Comparison of ENCODE assay signal across 10 mouse cellular contexts in genomic region chr13:91162452-91162851, GRCm38 (mm10).
A peak's percentile ranks its signal among the peaks of the same experiment; 100 is the strongest.
DNase-seq lines count a peak whose midpoint lies in the region; ATAC-seq and TF ChIP-seq lines count a peak whose summit lies in the region.
"Had no signal": no experiment of that assay in that cellular context is flagged by ENCODE, and none has a peak within 500 bp of the region (broad histone marks: within the 10 kb centered on the region; RNA-seq: fewer than 3 reads in every experiment).

No protein-coding gene starts in this region.

- 34% methylated on average over 5 of the region's 5 CpGs for WGBS in forebrain, embryonic 12.5 days
- 26% methylated on average over 5 of the region's 5 CpGs for WGBS in forebrain, postnatal 0 days
- 64% methylated on average over 5 of the region's 5 CpGs for WGBS in liver, adult 2 months
- 55% methylated on average over 5 of the region's 5 CpGs for WGBS in liver, embryonic 11.5 days
- 97% methylated on average over 5 of the region's 5 CpGs for WGBS in thymus, adult 2 months

- no peak overlapping the region for H3K4me3 ChIP-seq in forebrain, embryonic 12.5 days (replicated peaks)
- H3K4me3 ChIP-seq in forebrain, postnatal 0 days (ENCODE audit: low read depth, low read length) = no peak overlapping the region
- H3K4me3 ChIP-seq in liver, adult 2 months (ENCODE audit: insufficient read depth, low read depth, low read length) = no peak overlapping the region
- no peak overlapping the region for H3K4me3 ChIP-seq in liver, embryonic 11.5 days (ENCODE audit: low read depth, low read length)
- no peak overlapping the region for H3K4me3 ChIP-seq in thymus, adult 2 months (ENCODE audit: control insufficient read depth, insufficient read depth, low read length)
- H3K4me3 ChIP-seq: heart, adult 2 months; myocyte had no signal

- no peaks in the 10 kb centered on the region for H3K9me3 ChIP-seq in forebrain, embryonic 12.5 days
- no peaks in the 10 kb centered on the region for H3K9me3 ChIP-seq in forebrain, postnatal 0 days (ENCODE audit: low read length)
- H3K9me3 ChIP-seq in liver, embryonic 11.5 days (ENCODE audit: control insufficient read depth, low read length) = no peaks in the 10 kb centered on the region

- no peaks in the 10 kb centered on the region for H3K27me3 ChIP-seq in forebrain, embryonic 12.5 days
- H3K27me3 ChIP-seq in forebrain, postnatal 0 days (ENCODE audit: insufficient read depth, low read length) = no peaks in the 10 kb centered on the region
- no peaks in the 10 kb centered on the region for H3K27me3 ChIP-seq in liver, adult 2 months (ENCODE audit: control insufficient read depth, insufficient read depth, low read length)
- no peaks in the 10 kb centered on the region for H3K27me3 ChIP-seq in liver, embryonic 11.5 days (replicated peaks; ENCODE audit: control insufficient read depth, insufficient read depth, low read length)
- H3K27me3 ChIP-seq in thymus, adult 2 months (ENCODE audit: control insufficient read depth, insufficient read depth, low read length) = no peaks in the 10 kb centered on the region

- no peak for TF ChIP-seq CTCF in forebrain, postnatal 0 days (IDR thresholded peaks at IDR 0.05; ENCODE audit: low read depth)
- no peak for TF ChIP-seq CTCF in liver, adult 2 months (IDR thresholded peaks at IDR 0.05; ENCODE audit: low read depth, low read length)
- TF ChIP-seq CTCF in thymus, adult 2 months (IDR thresholded peaks at IDR 0.05; ENCODE audit: borderline replicate concordance, control insufficient read depth, extremely low read depth, insufficient read depth, low read length, poor library complexity) = no peak

- H3K27ac ChIP-seq in forebrain, embryonic 12.5 days = no peak overlapping the region
- H3K27ac ChIP-seq in forebrain, postnatal 0 days (ENCODE audit: low read depth, low read length) = no peak overlapping the region
- H3K27ac ChIP-seq in liver, adult 2 months (replicated peaks; ENCODE audit: insufficient read depth, low read depth, low read length) = no peak overlapping the region
- H3K27ac ChIP-seq in liver, embryonic 11.5 days (ENCODE audit: low read depth, low read length) = no peak overlapping the region
- no peak overlapping the region for H3K27ac ChIP-seq in thymus, adult 2 months (ENCODE audit: control insufficient read depth, insufficient read depth, low read length)
- H3K27ac ChIP-seq: heart, adult 2 months had no signal

- peaks cover 5% of the 10 kb centered on the region; the same call in 1 of the 2 replicates for H3K4me1 ChIP-seq in forebrain, embryonic 12.5 days
- no peaks in the 10 kb centered on the region for H3K4me1 ChIP-seq in forebrain, postnatal 0 days (ENCODE audit: insufficient read depth)
- H3K4me1 ChIP-seq in liver, adult 2 months (ENCODE audit: control insufficient read depth, insufficient read depth, low read length) = no peaks in the 10 kb centered on the region
- peaks cover 11% of the 10 kb centered on the region for H3K4me1 ChIP-seq in liver, embryonic 11.5 days (replicated peaks; ENCODE audit: control insufficient read depth, insufficient read depth, low read length)
- no peaks in the 10 kb centered on the region for H3K4me1 ChIP-seq in thymus, adult 2 months (replicated peaks; ENCODE audit: control insufficient read depth, insufficient read depth, low read length)

- H3K4me2 ChIP-seq in forebrain, embryonic 12.5 days = no peak overlapping the region
- no peak overlapping the region for H3K4me2 ChIP-seq in forebrain, postnatal 0 days (ENCODE audit: low read depth)
- no peak overlapping the region for H3K4me2 ChIP-seq in liver, embryonic 11.5 days

- no peak overlapping the region for H3K9ac ChIP-seq in forebrain, embryonic 12.5 days
- H3K9ac ChIP-seq in forebrain, postnatal 0 days = no peak overlapping the region
- H3K9ac ChIP-seq in liver, adult 2 months (ENCODE audit: low read depth, low read length) = no peak overlapping the region
- no peak overlapping the region for H3K9ac ChIP-seq in liver, embryonic 11.5 days (ENCODE audit: low read depth, low read length)

- H3K79me2 ChIP-seq in liver, adult 2 months (ENCODE audit: control insufficient read depth, insufficient read depth, low read length) = no peaks in the 10 kb centered on the region

- ATAC-seq in forebrain, embryonic 12.5 days (ENCODE audit: low FRiP score) = 0 out of 2 replicates have a peak, but pooled peaks have one; percentile 33
- no peak for ATAC-seq in forebrain, postnatal 0 days
- no peak for ATAC-seq in liver, embryonic 11.5 days (replicated peaks; ENCODE audit: low FRiP score)

- no peak for DNase-seq in forebrain, postnatal 0 days
- peak; percentile 46 for DNase-seq in liver, adult 2 months (ENCODE audit: extremely low read depth, low read depth, low spot score)
- no peak for DNase-seq in liver, embryonic 11.5 days (ENCODE audit: low spot score)
- DNase-seq in cerebellum, postnatal 14 days = peak; percentile 47 to 51
- DNase-seq in lung, postnatal 25 days (ENCODE audit: low spot score) = peak; percentile 28
- no peak for DNase-seq in thymus, adult 2 months
- no peak for DNase-seq in frontal cortex, postnatal 36 days (ENCODE audit: low spot score in 2 of 2)
- DNase-seq: heart, adult 2 months had no signal

- no peaks in the 10 kb centered on the region for H3K36me3 ChIP-seq in forebrain, embryonic 12.5 days (replicated peaks)
- no peaks in the 10 kb centered on the region for H3K36me3 ChIP-seq in forebrain, postnatal 0 days (ENCODE audit: insufficient read depth)
- H3K36me3 ChIP-seq in liver, adult 2 months (ENCODE audit: control insufficient read depth, insufficient read depth, low read length) = no peaks in the 10 kb centered on the region
- H3K36me3 ChIP-seq in liver, embryonic 11.5 days (ENCODE audit: control insufficient read depth, insufficient read depth, low read length) = no peaks in the 10 kb centered on the region
- no peaks in the 10 kb centered on the region for H3K36me3 ChIP-seq in thymus, adult 2 months (ENCODE audit: control insufficient read depth, insufficient read depth, low read length)

- TF ChIP-seq POLR2A in liver, adult 2 months (IDR thresholded peaks at IDR 0.05; ENCODE audit: extremely low read depth, insufficient read depth, low read length) = no peak
- no peak for TF ChIP-seq POLR2A in thymus, adult 2 months (IDR thresholded peaks at IDR 0.05; ENCODE audit: control insufficient read depth, extremely low read depth, insufficient read depth, low read length, poor library complexity)

Comparison
In these comparisons a context has a peak if more than half of its experiments do, and no peak if none do; other contexts are left out.
1. DNase-seq: peak in liver, adult 2 months (single experiment), cerebellum, postnatal 14 days (2 of 2) and lung, postnatal 25 days (single experiment); none in forebrain, postnatal 0 days (single experiment), liver, embryonic 11.5 days (single experiment), thymus, adult 2 months (single experiment) and frontal cortex, postnatal 36 days (0 of 2).